In the genomic region with DNA sequence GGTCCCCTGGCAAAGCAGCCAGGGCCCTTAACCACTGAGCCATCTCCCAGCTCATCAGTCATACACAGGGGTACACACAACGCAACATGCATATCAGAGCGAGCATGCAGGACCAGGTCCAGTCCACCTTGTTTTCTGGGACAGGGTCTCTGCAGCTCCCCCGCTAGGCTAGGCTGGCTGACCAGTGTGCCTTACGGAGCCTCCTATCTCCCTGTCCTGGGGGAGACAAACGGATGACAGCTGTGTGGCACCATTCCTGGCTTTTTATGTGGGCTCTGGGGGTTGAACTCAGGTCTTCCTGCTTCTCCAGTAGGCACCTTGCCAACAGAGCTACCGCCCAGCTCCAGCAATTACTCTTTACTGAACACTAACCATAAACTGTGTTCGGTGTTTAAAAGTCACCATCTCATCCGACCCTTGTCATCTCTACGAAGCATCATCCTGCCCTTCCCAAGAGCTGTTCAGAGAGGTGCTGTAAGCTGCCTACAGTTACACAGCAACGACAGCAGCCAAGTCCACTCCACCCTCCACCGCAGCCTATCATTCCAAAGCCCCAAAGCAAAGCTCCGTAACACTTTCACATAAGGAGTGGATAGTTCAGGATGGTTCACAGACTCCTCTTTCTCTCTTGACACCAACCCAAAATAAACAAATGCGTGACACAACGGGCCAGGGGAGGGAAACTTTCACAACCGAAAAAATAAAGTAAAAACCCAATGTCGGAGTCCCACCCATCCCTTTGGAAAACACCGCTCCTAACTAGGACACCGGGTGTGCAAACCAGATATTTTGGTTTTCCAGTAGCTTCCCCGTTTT, we compare ENCODE assay signal across 8 mouse cellular contexts. TPM values are rescaled to one million over a fixed set of nuclear protein-coding genes. Genes with fewer than 3 reads are reported as not detected.
DNase-seq lines count a peak whose midpoint lies in the region; ATAC-seq lines count a peak whose summit lies in the region.

No protein-coding gene starts in this region.

- WGBS in heart, embryonic 14.5 days = 52% methylated on average over 19 of the region's 19 CpGs
- 92% methylated on average over 19 of the region's 19 CpGs for WGBS in forebrain, embryonic 13.5 days
- 73% methylated on average over 19 of the region's 19 CpGs for WGBS in liver, embryonic 16.5 days (ENCODE audit: insufficient replicate concordance)

- 0 out of 2 replicates have a peak, but pooled peaks cover 2% of the 10 kb centered on the region for H3K36me3 ChIP-seq in heart, embryonic 14.5 days (ENCODE audit: control insufficient read depth, insufficient read depth, low read length)
- peaks cover 14% of the 10 kb centered on the region for H3K36me3 ChIP-seq in forebrain, embryonic 13.5 days (ENCODE audit: poor library complexity, severe bottlenecking)
- peaks cover 4% of the 10 kb centered on the region; the same call in 1 of the 2 replicates for H3K36me3 ChIP-seq in liver, embryonic 16.5 days (ENCODE audit: control insufficient read depth, insufficient read depth)

- H3K27ac ChIP-seq in heart, embryonic 14.5 days (replicated peaks in 1 of 2; ENCODE audit: control insufficient read depth in 1 of 2, insufficient read depth in 1 of 2, low read depth in 2 of 2, low read length in 2 of 2) = peak overlapping the region; percentile 2 to 97; a peak in 2 of 4 replicates
- H3K27ac ChIP-seq in forebrain, embryonic 13.5 days = peak overlapping the region; percentile 66
- peak overlapping the region; percentile 3; the same call in 1 of the 2 replicates for H3K27ac ChIP-seq in liver, embryonic 16.5 days (ENCODE audit: low read length)

- H3K4me1 ChIP-seq in heart, embryonic 14.5 days (ENCODE audit: control insufficient read depth in 2 of 2, insufficient read depth in 2 of 2, low read length in 2 of 2) = peaks cover 47 to 60% of the 10 kb centered on the region in 2 experiments
- H3K4me1 ChIP-seq in forebrain, embryonic 13.5 days = peaks cover 63% of the 10 kb centered on the region
- peaks cover 62% of the 10 kb centered on the region for H3K4me1 ChIP-seq in liver, embryonic 16.5 days (ENCODE audit: control insufficient read depth, low read depth, low read length)

- no peak for DNase-seq in heart, postnatal 4 days
- DNase-seq in Muller cell, postnatal 12 days (ENCODE audit: inconsistent ontology term) = peak; percentile 50
- DNase-seq in ovary, postnatal 14 days (ENCODE audit: low spot score) = no peak
- no peak for DNase-seq in c-Kit-positive CD71-positive TER-119-positive erythroid progenitor cells, embryonic 14.5 days (ENCODE audit: low spot score)
- DNase-seq in embryo, embryonic 10 days (ENCODE audit: low spot score) = no peak

- no peaks in the 10 kb centered on the region for H3K9me3 ChIP-seq in heart, embryonic 14.5 days (ENCODE audit: control insufficient read depth, low read length)
- no peaks in the 10 kb centered on the region for H3K9me3 ChIP-seq in forebrain, embryonic 13.5 days (replicated peaks)
- H3K9me3 ChIP-seq in liver, embryonic 16.5 days (replicated peaks; ENCODE audit: control insufficient read depth, low read length) = no peaks in the 10 kb centered on the region

- H3K27me3 ChIP-seq in heart, embryonic 14.5 days (ENCODE audit: control insufficient read depth, insufficient read depth, low read length) = no peaks in the 10 kb centered on the region
- H3K27me3 ChIP-seq in forebrain, embryonic 13.5 days = no peaks in the 10 kb centered on the region
- no peaks in the 10 kb centered on the region for H3K27me3 ChIP-seq in liver, embryonic 16.5 days (ENCODE audit: control insufficient read depth, insufficient read depth, low read depth, low read length)

- no peak for ATAC-seq in heart, embryonic 14.5 days (ENCODE audit: insufficient number of reproducible peaks, insufficient read depth, low FRiP score, low read depth)
- no peak for ATAC-seq in forebrain, embryonic 13.5 days
- no peak for ATAC-seq in liver, embryonic 16.5 days (ENCODE audit: low read depth)

- H3K4me2 ChIP-seq in heart, embryonic 14.5 days (ENCODE audit: low read length) = peak overlapping the region; percentile 81
- peak overlapping the region; percentile 78 for H3K4me2 ChIP-seq in forebrain, embryonic 13.5 days
- H3K4me2 ChIP-seq in liver, embryonic 16.5 days (ENCODE audit: low read depth, low read length) = peak overlapping the region; percentile 94

- H3K4me3 ChIP-seq in heart, embryonic 14.5 days (ENCODE audit: control insufficient read depth in 1 of 2, insufficient read depth in 1 of 2, low read depth in 1 of 2, low read length in 2 of 2) = peak overlapping the region; percentile 8 to 78; a peak in 3 of 4 replicates
- H3K4me3 ChIP-seq in forebrain, embryonic 13.5 days = peak overlapping the region; percentile 79
- H3K4me3 ChIP-seq in liver, embryonic 16.5 days (ENCODE audit: low read depth, low read length) = peak overlapping the region; percentile 16

- peak overlapping the region; percentile 95 for H3K9ac ChIP-seq in heart, embryonic 14.5 days (ENCODE audit: low read length)
- peak overlapping the region; percentile 99 for H3K9ac ChIP-seq in forebrain, embryonic 13.5 days
- H3K9ac ChIP-seq in liver, embryonic 16.5 days (ENCODE audit: low read depth, low read length) = peak overlapping the region; percentile 28; the same call in 1 of the 2 replicates

RNA-seq across cellular contexts. Expression of gene Vps37b, which starts 2.6 kb away (rescaled TPM):
- polyA plus RNA-seq in heart, embryonic 14.5 days (2014; fragmentation: Nextera tagmentation; extraction: Ambion mirVana) = 47.6 and 47.7 TPM in 2 replicates
- total RNA-seq in heart, postnatal 4 days (2021) = 10 to 100 TPM; 42.3 to 49.1 TPM
- polyA plus RNA-seq in forebrain, embryonic 13.5 days (2015; fragmentation: Nextera tagmentation; extraction: Ambion mirVana) = 86.5 and 92.2 TPM in 2 replicates
- 14.3 and 16.3 TPM in 2 replicates for polyA plus RNA-seq in liver, embryonic 16.5 days (2015; fragmentation: Nextera tagmentation; extraction: Ambion mirVana)

RNA-seq across cellular contexts. Expression of gene Hip1r, which starts 56.0 kb away (rescaled TPM):
- 5.0 and 5.3 TPM in 2 replicates for polyA plus RNA-seq in heart, embryonic 14.5 days (2014; fragmentation: Nextera tagmentation; extraction: Ambion mirVana)
- total RNA-seq in heart, postnatal 4 days (2021) = 10 to 100 TPM; 29.6 to 42.2 TPM
- polyA plus RNA-seq in forebrain, embryonic 13.5 days (2015; fragmentation: Nextera tagmentation; extraction: Ambion mirVana) = 16.2 and 16.8 TPM in 2 replicates
- polyA plus RNA-seq in liver, embryonic 16.5 days (2015; fragmentation: Nextera tagmentation; extraction: Ambion mirVana) = 12.4 and 16.3 TPM in 2 replicates

Comparison
In these comparisons a context has a peak if more than half of its experiments do, and no peak if none do; other contexts are left out.
1. H3K27ac ChIP-seq: peak in every context shown above with its lines; median percentile 66 in forebrain, embryonic 13.5 days; 50 in heart, embryonic 14.5 days; 3 in liver, embryonic 16.5 days.
2. H3K4me3 ChIP-seq: peak in every context shown above with its lines; median percentile 79 in forebrain, embryonic 13.5 days; 43 in heart, embryonic 14.5 days; 16 in liver, embryonic 16.5 days.
3. H3K9ac ChIP-seq: peak in every context shown above with its lines; median percentile 99 in forebrain, embryonic 13.5 days; 95 in heart, embryonic 14.5 days; 28 in liver, embryonic 16.5 days.